Mouse (Mus musculus) forebrain, embryonic 11.5 days (tissue): ENCODE data around the gene Pde4c. TPM values are rescaled to one million over a fixed set of nuclear protein-coding genes. Genes with fewer than 3 reads are reported as not detected.

ENCODE experiments used
- ATAC-seq: fragments of 200-750 bp; cut with Nextera tagmentation; replicated peaks from 2 replicates; pipeline ENCODE4 v1.8.0; 2017; ENCODE audit warnings: moderate TSS enrichment; ENCODE audit not compliant: low FRiP score
- DNase-seq: peaks from one replicate; pipeline ENCODE4 v3.0.0-alpha.2; 2017; ENCODE audit warnings: low spot score
- H3K27ac ChIP-seq: fragments of 300-500 bp; sonication (generic); 2 replicates; pipeline ENCODE4 v1.5.1; 2014; ENCODE audit warnings: low read depth, low read length
- H3K27me3 ChIP-seq: fragments of 300-500 bp; sonication (generic); 2 replicates; pipeline ENCODE4 v1.6.1; 2014; ENCODE audit warnings: mild to moderate bottlenecking, low read length, mixed read lengths; ENCODE audit not compliant: control insufficient read depth, insufficient read depth
- H3K36me3 ChIP-seq: fragments of 300-500 bp; sonication (generic); 2 replicates; pipeline ENCODE4 v1.6.1; 2014; ENCODE audit warnings: mild to moderate bottlenecking, low read length, moderate library complexity, mixed read lengths; ENCODE audit not compliant: control insufficient read depth, insufficient read depth
- H3K4me1 ChIP-seq: fragments of 300-500 bp; sonication (generic); replicated peaks from 2 replicates; pipeline ENCODE4 v1.6.1; 2014; ENCODE audit warnings: low read length, mixed read lengths; ENCODE audit not compliant: control insufficient read depth, insufficient read depth
- H3K4me2 ChIP-seq: fragments of 300-500 bp; sonication (generic); 2 replicates; pipeline ENCODE4 v1.6.1; 2014; ENCODE audit warnings: low read depth, mild to moderate bottlenecking, low read length, moderate library complexity, mixed read lengths; ENCODE audit not compliant: severe bottlenecking
- H3K4me3 ChIP-seq: fragments of 300-500 bp; sonication (generic); 2 replicates; pipeline ENCODE4 v1.5.1; 2014; ENCODE audit warnings: low read depth, low read length
- H3K9ac ChIP-seq: fragments of 300-500 bp; sonication (generic); 2 replicates; pipeline ENCODE4 v1.6.1; 2014; ENCODE audit warnings: low read length
- H3K9me3 ChIP-seq: fragments of 300-500 bp; sonication (generic); 2 replicates; pipeline ENCODE4 v1.6.1; 2016; ENCODE audit warnings: low read length, mixed read lengths; ENCODE audit not compliant: control insufficient read depth
- WGBS: fragments of 180-500 bp; shearing (Covaris S2); extraction: QIAGEN DNeasy Blood & Tissue Kit; methylation state at CpG from one replicate; pipeline ENCODE4 v1.1.7; 2014; 5-methylcytosine and 5-hydroxymethylcytosine counted together
- polyA plus RNA-seq: library from polyadenylated mRNA; unstranded; fragments of >200 nt; fragmentation: Nextera tagmentation; extraction: Ambion mirVana; gene quantifications from 2 replicates; pipeline ENCODE4 v1.2.1, GENCODE M21; 2014

The Pde4c gene
- polyA plus RNA-seq, 1 experiment from 2014 or later, result 0.13 TPM

GRCm38 (mm10) chr8:70693636-70694035, 29.9 kb upstream of the Pde4c start:
- Histone ChIP-seq H3K9ac (no peak overlapping the region), H3K4me3 (no peak overlapping the region), H3K36me3 (no peaks in the 10 kb centered on the region), H3K4me1 (peaks cover 39% of the 10 kb centered on the region), H3K27me3 (no peaks in the 10 kb centered on the region), H3K27ac (no peak overlapping the region; the same call in 1 of the 2 replicates), H3K4me2 (no peak overlapping the region), H3K9me3 (no peaks in the 10 kb centered on the region)
- ATAC-seq (no peak), DNase-seq (no peak)
- 85% methylated on average over 5 of the region's 5 CpGs for WGBS

GRCm38 (mm10) chr8:70695318-70696018, 28.1 kb upstream of the Pde4c start:
- Histone ChIP-seq H3K27me3 (no peaks in the 10 kb centered on the region), H3K36me3 (no peaks in the 10 kb centered on the region), H3K4me2 (no peak overlapping the region; the same call in 1 of the 2 replicates), H3K9me3 (no peaks in the 10 kb centered on the region), H3K4me3 (no peak overlapping the region), H3K27ac (0 out of 2 replicates have a peak overlapping the region, but pooled peaks have one; percentile 44), H3K4me1 (peaks cover 39% of the 10 kb centered on the region), H3K9ac (peak overlapping the region; percentile 56)
- no peak for DNase-seq
- WGBS, result 31% methylated on average over 32 of the region's 32 CpGs
- no peak for ATAC-seq

- ATAC-seq (0 out of 2 replicates have a peak, but pooled peaks have one; percentile 5), DNase-seq (peak; percentile 89)
- 7% methylated on average over 31 of the region's 31 CpGs for WGBS
Measured at GRCm38 (mm10) chr8:70696019-70696885, 27.3 kb upstream of the Pde4c start.

GRCm38 (mm10) chr8:70696946-70697345, 26.6 kb upstream of the Pde4c start:
- no peaks in the 10 kb centered on the region for H3K9me3 ChIP-seq
- DNase-seq (no peak), ATAC-seq (no peak)
- H3K27me3 ChIP-seq, result no peaks in the 10 kb centered on the region
- H3K4me2 ChIP-seq, result peak overlapping the region; percentile 48
- peak overlapping the region; percentile 11; the same call in 1 of the 2 replicates for H3K4me3 ChIP-seq
- 47% methylated on average over 4 of the region's 4 CpGs for WGBS
- H3K36me3 ChIP-seq, result no peaks in the 10 kb centered on the region
- peaks cover 39% of the 10 kb centered on the region for H3K4me1 ChIP-seq
- H3K27ac ChIP-seq, result peak overlapping the region; percentile 44
- peak overlapping the region; percentile 56 for H3K9ac ChIP-seq

More at GRCm38 (mm10) chr8:70696019-70696885, 27.3 kb upstream of the Pde4c start:
- peak overlapping the region; percentile 11; the same call in 1 of the 2 replicates for H3K4me3 ChIP-seq
- peak overlapping the region; percentile 56 for H3K9ac ChIP-seq
- H3K27ac ChIP-seq, result peak overlapping the region; percentile 44
- peaks cover 40% of the 10 kb centered on the region for H3K4me1 ChIP-seq
- peak overlapping the region; percentile 48 for H3K4me2 ChIP-seq
- H3K36me3 ChIP-seq, result no peaks in the 10 kb centered on the region
- no peaks in the 10 kb centered on the region for H3K27me3 ChIP-seq
- H3K9me3 ChIP-seq, result no peaks in the 10 kb centered on the region

GRCm38 (mm10) chr8:70697366-70698250, 25.9 kb upstream of the Pde4c start:
- Histone ChIP-seq H3K4me2 (peak overlapping the region; percentile 71), H3K4me3 (peak overlapping the region; percentile 91), H3K27ac (peak overlapping the region; percentile 72), H3K9me3 (no peaks in the 10 kb centered on the region), H3K36me3 (no peaks in the 10 kb centered on the region), H3K9ac (no peak overlapping the region; the same call in none of the 2 replicates), H3K4me1 (peaks cover 35% of the 10 kb centered on the region), H3K27me3 (no peaks in the 10 kb centered on the region)
- WGBS, result 76% methylated on average over 12 of the region's 12 CpGs
- no peak for ATAC-seq
- no peak for DNase-seq

- Histone ChIP-seq H3K27ac (peak within 1 kb of the TSS; percentile 96), H3K36me3 (no peaks in the 10 kb centered on the region), H3K9ac (peak within 1 kb of the TSS; percentile 87), H3K4me3 (peak within 1 kb of the TSS; percentile 91), H3K27me3 (no peaks in the 10 kb centered on the region), H3K9me3 (no peaks in the 10 kb centered on the region), H3K4me1 (peaks cover 35% of the 10 kb centered on the region), H3K4me2 (peak within 1 kb of the TSS; percentile 71)
- WGBS, result under 1% methylated on average over 69 of the region's 69 CpGs
- ATAC-seq (peak; percentile 86), DNase-seq (peak; percentile 100)
Measured at GRCm38 (mm10) chr8:70698310-70699109, 25.0 kb upstream of the Pde4c start, which contains the start of gene Jund. Jund (plus strand) TSS chr8:70698949.

- H3K36me3 ChIP-seq, result no peaks in the 10 kb centered on the region
- peak overlapping the region; percentile 87 for H3K9ac ChIP-seq
- H3K4me3 ChIP-seq, result peak overlapping the region; percentile 91
- ATAC-seq (no peak), DNase-seq (no peak)
- peaks cover 35% of the 10 kb centered on the region for H3K4me1 ChIP-seq
- H3K4me2 ChIP-seq, result peak overlapping the region; percentile 71
- no peaks in the 10 kb centered on the region for H3K9me3 ChIP-seq
- peak overlapping the region; percentile 96 for H3K27ac ChIP-seq
- H3K27me3 ChIP-seq, result no peaks in the 10 kb centered on the region
- WGBS, result under 1% methylated on average over 83 of the region's 89 CpGs
Measured at GRCm38 (mm10) chr8:70699116-70699833, 24.2 kb upstream of the Pde4c start.
